Mouse (Mus musculus) CH12.LX (cell line): ENCODE data around the gene 4833427G06Rik. TPM values are rescaled to one million over a fixed set of nuclear protein-coding genes. Genes with fewer than 3 reads are reported as not detected.

ENCODE experiments used
- DNase-seq: peaks from one replicate; pipeline ENCODE4 v3.0.0-alpha.2; 2013; ENCODE audit errors: extremely low read depth
- H3K27ac ChIP-seq: 2 replicates; pipeline ENCODE4 v1.5.1; 2012; ENCODE audit warnings: low read depth, mild to moderate bottlenecking, control low read depth, moderate library complexity; ENCODE audit not compliant: insufficient read depth
- H3K27me3 ChIP-seq: replicated peaks from 2 replicates; pipeline ENCODE3; 2012; ENCODE audit warnings: inconsistent platforms
- H3K36me3 ChIP-seq, 2 experiments: replicated peaks in 1 of 2; 2 replicates each; pipeline versions ENCODE3 to v1.6.1; 2012; ENCODE audit warnings: inconsistent platforms in 1 of 2, low read length in 1 of 2, mild to moderate bottlenecking in 1 of 2, mixed read lengths in 1 of 2, moderate library complexity in 1 of 2; ENCODE audit not compliant: control insufficient read depth in 1 of 2, insufficient read depth in 1 of 2
- H3K4me1 ChIP-seq, 2 experiments: 2 replicates each; pipeline ENCODE4 v1.6.1; 2012; ENCODE audit warnings: inconsistent platforms in 1 of 2, moderate library complexity in 1 of 2; ENCODE audit not compliant: insufficient read depth in 2 of 2, control insufficient read depth in 1 of 2
- H3K4me2 ChIP-seq: 2 replicates; pipeline ENCODE4 v1.6.1; 2012; ENCODE audit warnings: low read depth, mild to moderate bottlenecking, control low read depth; ENCODE audit not compliant: poor library complexity, insufficient read depth, severe bottlenecking
- H3K4me3 ChIP-seq, 3 experiments: fragments of 150-350 bp in 1 of 3; sonication (generic) in 1 of 3; replicated peaks in 1 of 3; 2 replicates each; pipeline versions ENCODE3 to v1.5.1; 2011 to 2012; ENCODE audit warnings: low read depth in 2 of 3, low read length in 2 of 3, mild to moderate bottlenecking in 2 of 3, moderate library complexity in 2 of 3, control low read depth in 1 of 3, improper control_type of control experiment in 1 of 3, inconsistent platforms in 1 of 3, mixed read lengths in 1 of 3; ENCODE audit not compliant: poor library complexity in 1 of 3
- H3K79me2 ChIP-seq: replicated peaks from 2 replicates; pipeline ENCODE4 v1.6.1; 2012; ENCODE audit warnings: mild to moderate bottlenecking, moderate library complexity; ENCODE audit not compliant: control insufficient read depth, poor library complexity, insufficient read depth, severe bottlenecking; ENCODE audit errors: extremely low read depth
- H3K9ac ChIP-seq: 2 replicates; pipeline ENCODE4 v1.6.1; 2012; ENCODE audit warnings: low read depth, mild to moderate bottlenecking, control low read depth, moderate library complexity; ENCODE audit not compliant: insufficient read depth
- H3K9me3 ChIP-seq: replicated peaks from 2 replicates; pipeline ENCODE3; 2012; ENCODE audit warnings: low read length, inconsistent platforms, mixed read lengths
- BHLHE40 ChIP-seq: IDR thresholded peaks from 2 replicates; pipeline ENCODE4 v1.6.1; 2011; ENCODE audit warnings: mild to moderate bottlenecking, low read depth, low read length, improper control_type of control experiment
- CHD2 ChIP-seq: IDR thresholded peaks from 2 replicates; pipeline ENCODE4 v1.6.1; 2011; ENCODE audit warnings: low read length, improper control_type of control experiment
- CTCF ChIP-seq, 2 experiments: IDR thresholded peaks in 1 of 2; conservative IDR thresholded peaks in 1 of 2; 2 replicates each; pipeline ENCODE4 v1.5.1; 2011 to 2012; ENCODE audit warnings: low read depth in 2 of 2, low read length in 2 of 2, improper control_type of control experiment in 1 of 2, inconsistent platforms in 1 of 2, mild to moderate bottlenecking in 1 of 2, moderate library complexity in 1 of 2
- ELF1 ChIP-seq: IDR thresholded peaks from 2 replicates; pipeline ENCODE4 v1.6.1; 2014; ENCODE audit warnings: low read depth, mild to moderate bottlenecking, inconsistent platforms, low read length, improper control_type of control experiment
- ETS1 ChIP-seq: conservative IDR thresholded peaks from 2 replicates; pipeline ENCODE4 v1.6.1; 2012; ENCODE audit warnings: low read depth, mild to moderate bottlenecking, inconsistent platforms, low read length, improper control_type of control experiment, moderate library complexity
- HCFC1 ChIP-seq: IDR thresholded peaks from 2 replicates; pipeline ENCODE4 v1.6.1; 2012; ENCODE audit warnings: low read depth, mild to moderate bottlenecking, inconsistent platforms, low read length, improper control_type of control experiment
- IRF4 ChIP-seq: IDR thresholded peaks from 2 replicates; pipeline ENCODE4 v1.6.1; 2014; ENCODE audit warnings: low read depth, mild to moderate bottlenecking, inconsistent platforms, low read length, improper control_type of control experiment
- JUND ChIP-seq: conservative IDR thresholded peaks from 2 replicates; pipeline ENCODE4 v1.6.1; 2011; ENCODE audit warnings: low read depth, low read length, improper control_type of control experiment
- KAT2A ChIP-seq: IDR thresholded peaks from 2 replicates; pipeline ENCODE4 v1.6.1; 2012; ENCODE audit warnings: low read length, improper control_type of control experiment, inconsistent platforms; ENCODE audit not compliant: insufficient replicate concordance
- MAFK ChIP-seq: IDR thresholded peaks from 2 replicates; pipeline ENCODE4 v1.6.1; 2011; ENCODE audit warnings: low read length, improper control_type of control experiment; ENCODE audit not compliant: insufficient replicate concordance
- MAX ChIP-seq: IDR thresholded peaks from 2 replicates; pipeline ENCODE4 v1.6.1; 2011; ENCODE audit warnings: low read length, improper control_type of control experiment
- MEF2A ChIP-seq: IDR thresholded peaks from 2 replicates; pipeline ENCODE4 v1.6.1; 2014; ENCODE audit warnings: low read depth, mild to moderate bottlenecking, inconsistent platforms, low read length, improper control_type of control experiment, borderline replicate concordance
- NELFE ChIP-seq: IDR thresholded peaks from 2 replicates; pipeline ENCODE4 v1.6.1; 2011; ENCODE audit warnings: low read depth, low read length, improper control_type of control experiment
- RAD21 ChIP-seq: IDR thresholded peaks from 2 replicates; pipeline ENCODE4 v1.6.1; 2011; ENCODE audit warnings: low read depth, mild to moderate bottlenecking, low read length, improper control_type of control experiment, moderate library complexity
- SIN3A ChIP-seq: IDR thresholded peaks from 2 replicates; pipeline ENCODE4 v1.6.1; 2012; ENCODE audit warnings: low read length, improper control_type of control experiment, inconsistent platforms
- SMC3 ChIP-seq: IDR thresholded peaks from 2 replicates; pipeline ENCODE4 v1.6.1; 2011; ENCODE audit warnings: low read depth, low read length, improper control_type of control experiment
- UBTF ChIP-seq: IDR thresholded peaks from 2 replicates; pipeline ENCODE4 v1.6.1; 2012; ENCODE audit warnings: low read depth, mild to moderate bottlenecking, inconsistent platforms, low read length, improper control_type of control experiment, moderate library complexity
- USF1 ChIP-seq: IDR thresholded peaks from 2 replicates; pipeline ENCODE4 v1.6.1; 2014; ENCODE audit warnings: low read depth, mild to moderate bottlenecking, inconsistent platforms, low read length, improper control_type of control experiment
- USF2 ChIP-seq: conservative IDR thresholded peaks from 2 replicates; pipeline ENCODE4 v1.6.1; 2011; ENCODE audit warnings: low read depth, low read length, improper control_type of control experiment
- ZKSCAN1 ChIP-seq: IDR thresholded peaks from 2 replicates; pipeline ENCODE4 v1.6.1; 2012; ENCODE audit warnings: low read depth, inconsistent platforms, low read length, improper control_type of control experiment, borderline replicate concordance
- ZMIZ1 ChIP-seq: IDR thresholded peaks from 2 replicates; pipeline ENCODE4 v1.6.1; 2012; ENCODE audit warnings: low read depth, mild to moderate bottlenecking, inconsistent platforms, low read length, improper control_type of control experiment
- dilution Hi-C: fragments of 300-500 bp; cut with MboI; formaldehyde crosslinking; loops from 2 replicates; pipeline ENCODE4 v1.14.3; 2020; ENCODE audit warnings: low sequenced_read_pairs; ENCODE audit not compliant: extremely low pct_unique_long_range_greater_than_20kb, extremely low pct_ligation_motif_present
- in situ Hi-C: fragments of 300-500 bp; cut with MboI; formaldehyde crosslinking; loops from 3 replicates; pipeline ENCODE4 v1.14.3; 2019; ENCODE audit warnings: low sequenced_read_pairs, low pct_ligation_motif_present, low pct_unique_long_range_greater_than_20kb, mixed read lengths
- polyA plus RNA-seq: library from polyadenylated mRNA; unstranded; fragments of >175 nt; gene quantifications from 2 replicates; pipeline ENCODE4 v1.2.1, GENCODE M21; 2012; ENCODE audit warnings: low read depth; ENCODE audit not compliant: insufficient read length
- total RNA-seq, 2 experiments: library from RNA; depleted of rRNA; stranded (reverse); fragments of 300-350 nt in 1 of 2; fragments of >200 nt in 1 of 2; gene quantifications; 2 replicates each; pipeline ENCODE4 v1.2.3; 2012 to 2014

4833427G06Rik gene
- total and polyA plus RNA-seq, 3 experiments = 0.25 TPM; not detected in 2

DNA sequence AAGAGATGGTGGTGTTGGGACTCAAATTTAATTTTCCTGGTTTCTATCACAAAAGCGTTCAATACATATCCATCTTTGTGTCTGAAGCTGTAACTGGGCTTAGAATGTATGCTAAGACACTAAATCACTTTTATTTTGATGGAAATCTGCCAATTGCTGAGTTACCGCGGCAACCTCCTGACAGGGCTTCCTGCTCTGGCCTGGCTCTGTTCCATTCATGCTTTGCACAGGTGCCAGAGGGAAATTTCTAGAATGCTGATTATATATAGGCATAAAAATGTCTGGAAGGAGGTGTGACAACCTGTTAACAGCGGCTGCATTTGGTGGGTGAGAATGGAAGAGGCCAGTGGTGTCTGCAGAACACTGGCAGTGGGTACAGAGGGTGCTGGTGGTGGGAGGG is 44.6 kb upstream of the 4833427G06Rik start:
- H3K27me3 ChIP-seq = no peaks in the 10 kb centered on the region
- no peaks in the 10 kb centered on the region for H3K79me2 ChIP-seq
- no peaks in the 10 kb centered on the region for H3K4me1 ChIP-seq
- H3K36me3 ChIP-seq = peaks cover 0 to 3% of the 10 kb centered on the region in 2 experiments
- no peak overlapping the region for H3K9ac ChIP-seq
- H3K27ac ChIP-seq = no peak overlapping the region
- H3K9me3 ChIP-seq = peaks cover 6% of the 10 kb centered on the region
- no peak for DNase-seq
- TF ChIP-seq SMC3 (no peak), MAFK (no peak), BHLHE40 (no peak), SIN3A (no peak), MAX (no peak), NELFE (no peak), USF1 (no peak), UBTF (no peak), RAD21 (no peak), ZMIZ1 (no peak), ZKSCAN1 (no peak), KAT2A (no peak), HCFC1 (no peak), MEF2A (no peak), JUND (no peak), ETS1 (no peak), CHD2 (no peak), ELF1 (no peak), USF2 (no peak)
- dilution Hi-C loops = no loop called here
- in situ Hi-C loops = loop anchor here (25.0 kb wide), 1 partner anchor 309 kb away; the partner anchor contains the start of gene Ppp2r1b
- H3K4me2 ChIP-seq = no peak overlapping the region
- no peak overlapping the region for H3K4me3 ChIP-seq

GRCm38 (mm10) chr9:51144218-51144617 is 42.3 kb upstream of the 4833427G06Rik start:
- Histone ChIP-seq H3K9ac (no peak overlapping the region), H3K9me3 (peaks cover 6% of the 10 kb centered on the region), H3K4me3 (no peak overlapping the region), H3K4me2 (no peak overlapping the region), H3K4me1 (no peaks in the 10 kb centered on the region), H3K79me2 (no peaks in the 10 kb centered on the region), H3K36me3 (no peaks in the 10 kb centered on the region), H3K27ac (no peak overlapping the region), H3K27me3 (no peaks in the 10 kb centered on the region)
- DNase-seq = no peak
- dilution Hi-C loops = no loop called here
- in situ Hi-C loops = loop anchor here (25.0 kb wide), 1 partner anchor 307 kb away; the partner anchor contains the start of gene Ppp2r1b
- no peak for TF ChIP-seq ZMIZ1
- peak; percentile 5; the same call in 1 of the 2 replicates for TF ChIP-seq SMC3
- TF ChIP-seq CTCF (conservative IDR thresholded peaks at IDR 0.05 in 1 of 2, IDR thresholded peaks at IDR 0.05 in 1 of 2; ENCODE audit: low read depth in 2 of 2, low read length in 2 of 2) = peak in 1 of 2 experiments; percentile 36; a peak in 2 of 4 replicates
- no peak for TF ChIP-seq MEF2A
- no peak for TF ChIP-seq SIN3A
- TF ChIP-seq IRF4 = no peak
- TF ChIP-seq, all 38 proteins: peak for 2
